Mouse (Mus musculus) CH12.LX (cell line): ENCODE results near the gene Actr1a. TPM values are rescaled to one million over a fixed set of nuclear protein-coding genes. Genes with fewer than 3 reads are reported as not detected.

Source experiments
- DNase-seq: peaks from one replicate; pipeline ENCODE4 v3.0.0-alpha.2; 2013; ENCODE audit errors: extremely low read depth
- H3K27ac ChIP-seq: 2 replicates; pipeline ENCODE4 v1.5.1; 2012; ENCODE audit warnings: low read depth, mild to moderate bottlenecking, control low read depth, moderate library complexity; ENCODE audit not compliant: insufficient read depth
- H3K27me3 ChIP-seq: replicated peaks from 2 replicates; pipeline ENCODE3; 2012; ENCODE audit warnings: inconsistent platforms
- H3K36me3 ChIP-seq, 2 experiments: replicated peaks in 1 of 2; 2 replicates each; pipeline versions ENCODE3 to v1.6.1; 2012; ENCODE audit warnings: inconsistent platforms in 1 of 2, low read length in 1 of 2, mild to moderate bottlenecking in 1 of 2, mixed read lengths in 1 of 2, moderate library complexity in 1 of 2; ENCODE audit not compliant: control insufficient read depth in 1 of 2, insufficient read depth in 1 of 2
- H3K4me1 ChIP-seq, 2 experiments: 2 replicates each; pipeline ENCODE4 v1.6.1; 2012; ENCODE audit warnings: inconsistent platforms in 1 of 2, moderate library complexity in 1 of 2; ENCODE audit not compliant: insufficient read depth in 2 of 2, control insufficient read depth in 1 of 2
- H3K4me2 ChIP-seq: 2 replicates; pipeline ENCODE4 v1.6.1; 2012; ENCODE audit warnings: low read depth, mild to moderate bottlenecking, control low read depth; ENCODE audit not compliant: poor library complexity, insufficient read depth, severe bottlenecking
- H3K4me3 ChIP-seq, 3 experiments: fragments of 150-350 bp in 1 of 3; sonication (generic) in 1 of 3; replicated peaks in 1 of 3; 2 replicates each; pipeline versions ENCODE3 to v1.5.1; 2011 to 2012; ENCODE audit warnings: low read depth in 2 of 3, low read length in 2 of 3, mild to moderate bottlenecking in 2 of 3, moderate library complexity in 2 of 3, control low read depth in 1 of 3, improper control_type of control experiment in 1 of 3, inconsistent platforms in 1 of 3, mixed read lengths in 1 of 3; ENCODE audit not compliant: poor library complexity in 1 of 3
- H3K79me2 ChIP-seq: replicated peaks from 2 replicates; pipeline ENCODE4 v1.6.1; 2012; ENCODE audit warnings: mild to moderate bottlenecking, moderate library complexity; ENCODE audit not compliant: control insufficient read depth, poor library complexity, insufficient read depth, severe bottlenecking; ENCODE audit errors: extremely low read depth
- H3K9ac ChIP-seq: 2 replicates; pipeline ENCODE4 v1.6.1; 2012; ENCODE audit warnings: low read depth, mild to moderate bottlenecking, control low read depth, moderate library complexity; ENCODE audit not compliant: insufficient read depth
- H3K9me3 ChIP-seq: replicated peaks from 2 replicates; pipeline ENCODE3; 2012; ENCODE audit warnings: low read length, inconsistent platforms, mixed read lengths
- E2F4 ChIP-seq: IDR thresholded peaks from 2 replicates; pipeline ENCODE4 v1.6.1; 2011; ENCODE audit warnings: low read depth, low read length, improper control_type of control experiment; ENCODE audit not compliant: insufficient replicate concordance
- EP300 ChIP-seq: IDR thresholded peaks from 2 replicates; pipeline ENCODE4 v1.6.1; 2011; ENCODE audit warnings: low read length, improper control_type of control experiment
- ETS1 ChIP-seq: conservative IDR thresholded peaks from 2 replicates; pipeline ENCODE4 v1.6.1; 2012; ENCODE audit warnings: low read depth, mild to moderate bottlenecking, inconsistent platforms, low read length, improper control_type of control experiment, moderate library complexity
- GABPA ChIP-seq: IDR thresholded peaks from 2 replicates; pipeline ENCODE4 v1.6.1; 2012; ENCODE audit warnings: low read depth, low read length, improper control_type of control experiment, inconsistent platforms; ENCODE audit not compliant: insufficient replicate concordance
- JUND ChIP-seq: conservative IDR thresholded peaks from 2 replicates; pipeline ENCODE4 v1.6.1; 2011; ENCODE audit warnings: low read depth, low read length, improper control_type of control experiment
- MAZ ChIP-seq: IDR thresholded peaks from 2 replicates; pipeline ENCODE4 v1.6.1; 2012; ENCODE audit warnings: low read depth, mild to moderate bottlenecking, inconsistent platforms, low read length, improper control_type of control experiment, moderate library complexity
- MEF2A ChIP-seq: IDR thresholded peaks from 2 replicates; pipeline ENCODE4 v1.6.1; 2014; ENCODE audit warnings: low read depth, mild to moderate bottlenecking, inconsistent platforms, low read length, improper control_type of control experiment, borderline replicate concordance
- MXI1 ChIP-seq: IDR thresholded peaks from 2 replicates; pipeline ENCODE4 v1.6.1; 2011; ENCODE audit warnings: mild to moderate bottlenecking, low read depth, low read length, improper control_type of control experiment
- NELFE ChIP-seq: IDR thresholded peaks from 2 replicates; pipeline ENCODE4 v1.6.1; 2011; ENCODE audit warnings: low read depth, low read length, improper control_type of control experiment
- RCOR1 ChIP-seq: conservative IDR thresholded peaks from 2 replicates; pipeline ENCODE4 v1.6.1; 2012; ENCODE audit warnings: low read depth, mild to moderate bottlenecking, inconsistent platforms, low read length, improper control_type of control experiment
- SMC3 ChIP-seq: IDR thresholded peaks from 2 replicates; pipeline ENCODE4 v1.6.1; 2011; ENCODE audit warnings: low read depth, low read length, improper control_type of control experiment
- TCF12 ChIP-seq: IDR thresholded peaks from 2 replicates; pipeline ENCODE4 v1.6.1; 2014; ENCODE audit warnings: low read depth, mild to moderate bottlenecking, inconsistent platforms, low read length, improper control_type of control experiment
- ZC3H11A ChIP-seq: IDR thresholded peaks from 2 replicates; pipeline ENCODE4 v1.6.1; 2012; ENCODE audit warnings: low read depth, mild to moderate bottlenecking, inconsistent platforms, low read length, improper control_type of control experiment
- dilution Hi-C: fragments of 300-500 bp; cut with MboI; formaldehyde crosslinking; loops from 2 replicates; pipeline ENCODE4 v1.14.3; 2020; ENCODE audit warnings: low sequenced_read_pairs; ENCODE audit not compliant: extremely low pct_unique_long_range_greater_than_20kb, extremely low pct_ligation_motif_present
- in situ Hi-C: fragments of 300-500 bp; cut with MboI; formaldehyde crosslinking; loops from 3 replicates; pipeline ENCODE4 v1.14.3; 2019; ENCODE audit warnings: low sequenced_read_pairs, low pct_ligation_motif_present, low pct_unique_long_range_greater_than_20kb, mixed read lengths
- polyA plus RNA-seq: library from polyadenylated mRNA; unstranded; fragments of >175 nt; gene quantifications from 2 replicates; pipeline ENCODE4 v1.2.1, GENCODE M21; 2012; ENCODE audit warnings: low read depth; ENCODE audit not compliant: insufficient read length
- total RNA-seq, 2 experiments: library from RNA; depleted of rRNA; stranded (reverse); fragments of 300-350 nt in 1 of 2; fragments of >200 nt in 1 of 2; gene quantifications; 2 replicates each; pipeline ENCODE4 v1.2.3; 2012 to 2014

Actr1a gene
- total and polyA plus RNA-seq, 3 experiments: 69.4 to 88.4 (median 75.7) TPM

GRCm38 (mm10) chr19:46332721-46333339 lies 62.7 kb downstream of the Actr1a start:
- Histone ChIP-seq H3K4me2 (no peak overlapping the region), H3K9ac (no peak overlapping the region), H3K9me3 (no peaks in the 10 kb centered on the region), H3K79me2 (0 out of 2 replicates have a peak, but pooled peaks cover 2% of the 10 kb centered on the region), H3K27ac (no peak overlapping the region), H3K4me1 (peaks cover 13 to 54% of the 10 kb centered on the region in 2 experiments), H3K36me3 (peaks cover 22 to 51% of the 10 kb centered on the region in 2 experiments), H3K4me3 (no peak overlapping the region), H3K27me3 (no peaks in the 10 kb centered on the region)
- in situ Hi-C loops (no loop called here), dilution Hi-C loops (no loop called here)
- no peak for DNase-seq
- TF ChIP-seq NELFE: no peak
- TF ChIP-seq MAZ: no peak
- TF ChIP-seq E2F4: no peak
- no peak for TF ChIP-seq MXI1
- TF ChIP-seq TCF12: no peak
- TF ChIP-seq MEF2A: no peak
- no peak for TF ChIP-seq SMC3
- TF ChIP-seq ETS1: no peak

GRCm38 (mm10) chr19:46331936-46332335 lies 63.6 kb downstream of the Actr1a start:
- Histone ChIP-seq H3K36me3 (peaks cover 22 to 51% of the 10 kb centered on the region in 2 experiments), H3K4me3 (no peak overlapping the region), H3K9me3 (no peaks in the 10 kb centered on the region), H3K79me2 (no peaks in the 10 kb centered on the region), H3K9ac (no peak overlapping the region), H3K27ac (no peak overlapping the region), H3K27me3 (peaks cover 2% of the 10 kb centered on the region), H3K4me2 (no peak overlapping the region), H3K4me1 (peaks cover 9 to 54% of the 10 kb centered on the region in 2 experiments)
- dilution Hi-C loops: no loop called here
- DNase-seq: no peak
- in situ Hi-C loops: no loop called here
- TF ChIP-seq ZC3H11A (no peak), MAZ (no peak), RCOR1 (no peak), JUND (no peak), SMC3 (no peak)

- H3K9me3 ChIP-seq: no peaks in the 10 kb centered on the region
- H3K27me3 ChIP-seq: peaks cover 8% of the 10 kb centered on the region
- dilution Hi-C loops (no loop called here), in situ Hi-C loops (no loop called here)
- no peak overlapping the region for H3K4me2 ChIP-seq
- H3K27ac ChIP-seq: no peak overlapping the region
- peaks cover 22 to 50% of the 10 kb centered on the region in 2 experiments for H3K36me3 ChIP-seq
- no peaks in the 10 kb centered on the region for H3K79me2 ChIP-seq
- H3K9ac ChIP-seq: no peak overlapping the region
- H3K4me3 ChIP-seq: no peak overlapping the region
- TF ChIP-seq GABPA (no peak), EP300 (no peak)
- DNase-seq: no peak
- H3K4me1 ChIP-seq: peaks cover 12 to 54% of the 10 kb centered on the region in 2 experiments
Observed at GRCm38 (mm10) chr19:46331326-46331725, 64.2 kb downstream of the Actr1a start.
